Mouse (Mus musculus) liver, postnatal 0 days (tissue): ENCODE measurements around the gene Rap1b.
A peak's percentile ranks its signal among the peaks of the same experiment; 100 is the strongest.

Source experiments
- CTCF ChIP-seq: sonication (generic); IDR thresholded peaks from 2 replicates; pipeline ENCODE4 v1.5.1; 2016; ENCODE audit warnings: antibody characterized with exemption, low read depth
- EP300 ChIP-seq: IDR thresholded peaks from 2 replicates; pipeline ENCODE4 v1.6.1; 2016; ENCODE audit warnings: antibody characterized with exemption, low read depth, mild to moderate bottlenecking

GRCm38 (mm10) chr10:117824139-117824538 lies 21.7 kb downstream of the Rap1b start:
- peak; percentile 21; the same call in 1 of the 2 replicates for TF ChIP-seq CTCF
- TF ChIP-seq EP300, result no peak
